Mouse (Mus musculus) erythroblast, adult 5-6 weeks (primary cell): ENCODE measurements around the gene Mdp1. TPM values are rescaled to one million over a fixed set of nuclear protein-coding genes. Genes with fewer than 3 reads are reported as not detected.

Experiments
- total RNA-seq, 2 experiments: library from RNA; stranded (forward) in 1 of 2; stranded (reverse) in 1 of 2; fragments of 150-400 nt in 1 of 2; fragments of 200-764, 138-1000 nt in 1 of 2; gene quantifications; 2 replicates each; pipeline versions ENCODE4 v1.2.3 to v1.2.4; 2015 to 2017; ENCODE audit warnings: low replicate concordance in 2 of 2

Mdp1 gene
- total RNA-seq, 2 experiments from 2014 or later: 7.1 to 10.4 TPM

Other genes with a start within 250 kb of the Mdp1 start
Only the 30 nearest of the 35 such genes appear.
- gene Carmil3, start 169.9 kb downstream of the Mdp1 start, total RNA-seq (2015; ENCODE audit: low replicate concordance): not detected in 2 replicates
- gene Carmil3, start 169.9 kb downstream of the Mdp1 start, total RNA-seq (2017; ENCODE audit: low replicate concordance): not detected in 2 replicates
- gene Cpne6, start 150.1 kb downstream of the Mdp1 start, total RNA-seq (2015; ENCODE audit: low replicate concordance): not detected in 2 replicates
- not detected in 2 replicates for gene Cpne6, start 150.1 kb downstream of the Mdp1 start, total RNA-seq (2017; ENCODE audit: low replicate concordance)
- 0.19 and 0.42 TPM in 2 replicates for gene Nrl, start 135.5 kb downstream of the Mdp1 start, total RNA-seq (2015; ENCODE audit: low replicate concordance)
- 0.42 TPM in 1 of 2 replicates, not detected in the other for gene Nrl, start 135.5 kb downstream of the Mdp1 start, total RNA-seq (2017; ENCODE audit: low replicate concordance)
- gene Pck2, start 120.2 kb downstream of the Mdp1 start, total RNA-seq (2015; ENCODE audit: low replicate concordance): 20.4 and 28.6 TPM in 2 replicates
- 60.3 and 66.5 TPM in 2 replicates for gene Pck2, start 120.2 kb downstream of the Mdp1 start, total RNA-seq (2017; ENCODE audit: low replicate concordance)
- gene Dcaf11, start 100.5 kb downstream of the Mdp1 start, total RNA-seq (2015; ENCODE audit: low replicate concordance): 18.2 and 21.9 TPM in 2 replicates
- 46.2 and 54.9 TPM in 2 replicates for gene Dcaf11, start 100.5 kb downstream of the Mdp1 start, total RNA-seq (2017; ENCODE audit: low replicate concordance)
- gene A730061H03Rik, start 100.1 kb downstream of the Mdp1 start, total RNA-seq (2015; ENCODE audit: low replicate concordance): not detected in 2 replicates
- 4.8 TPM in 1 of 2 replicates, not detected in the other for gene A730061H03Rik, start 100.1 kb downstream of the Mdp1 start, total RNA-seq (2017; ENCODE audit: low replicate concordance)
- gene Fitm1, start 84.9 kb downstream of the Mdp1 start, total RNA-seq (2015; ENCODE audit: low replicate concordance): not detected in 2 replicates
- not detected in 2 replicates for gene Fitm1, start 84.9 kb downstream of the Mdp1 start, total RNA-seq (2017; ENCODE audit: low replicate concordance)
- 271 and 301 TPM in 2 replicates for gene Psme1, start 82.4 kb downstream of the Mdp1 start, total RNA-seq (2015; ENCODE audit: low replicate concordance)
- 107 and 147 TPM in 2 replicates for gene Psme1, start 82.4 kb downstream of the Mdp1 start, total RNA-seq (2017; ENCODE audit: low replicate concordance)
- gene Emc9, start 75.2 kb downstream of the Mdp1 start, total RNA-seq (2015; ENCODE audit: low replicate concordance): 10.9 TPM in 1 of 2 replicates, not detected in the other
- 2.6 and 3.6 TPM in 2 replicates for gene Emc9, start 75.2 kb downstream of the Mdp1 start, total RNA-seq (2017; ENCODE audit: low replicate concordance)
- gene Psme2, start 69.4 kb downstream of the Mdp1 start, total RNA-seq (2015; ENCODE audit: low replicate concordance): 74.0 and 102 TPM in 2 replicates
- 83.1 and 86.1 TPM in 2 replicates for gene Psme2, start 69.4 kb downstream of the Mdp1 start, total RNA-seq (2017; ENCODE audit: low replicate concordance)
- gene Rnf31, start 68.8 kb downstream of the Mdp1 start, total RNA-seq (2015; ENCODE audit: low replicate concordance): 6.5 and 9.4 TPM in 2 replicates
- gene Rnf31, start 68.8 kb downstream of the Mdp1 start, total RNA-seq (2017; ENCODE audit: low replicate concordance): 7.1 and 8.9 TPM in 2 replicates
- gene Irf9, start 56.9 kb downstream of the Mdp1 start, total RNA-seq (2015; ENCODE audit: low replicate concordance): 65.1 and 69.8 TPM in 2 replicates
- gene Irf9, start 56.9 kb downstream of the Mdp1 start, total RNA-seq (2017; ENCODE audit: low replicate concordance): 104 and 106 TPM in 2 replicates
- gene Rec8, start 42.5 kb downstream of the Mdp1 start, total RNA-seq (2015; ENCODE audit: low replicate concordance): 1.7 TPM in 1 of 2 replicates, not detected in the other
- gene Rec8, start 42.5 kb downstream of the Mdp1 start, total RNA-seq (2017; ENCODE audit: low replicate concordance): 0.84 and 2.2 TPM in 2 replicates
- gene Ipo4, start 24.6 kb downstream of the Mdp1 start, total RNA-seq (2015; ENCODE audit: low replicate concordance): 3.7 and 29.7 TPM in 2 replicates
- 7.0 and 13.8 TPM in 2 replicates for gene Ipo4, start 24.6 kb downstream of the Mdp1 start, total RNA-seq (2017; ENCODE audit: low replicate concordance)
- gene Gm49378, start 22.6 kb downstream of the Mdp1 start, total RNA-seq (2015; ENCODE audit: low replicate concordance): 0.96 and 5.4 TPM in 2 replicates
- gene Gm49378, start 22.6 kb downstream of the Mdp1 start, total RNA-seq (2017; ENCODE audit: low replicate concordance): 5.4 TPM in 1 of 2 replicates, not detected in the other
- gene Tm9sf1, start 16.7 kb downstream of the Mdp1 start, total RNA-seq (2015; ENCODE audit: low replicate concordance): 9.6 and 14.2 TPM in 2 replicates
- 12.0 and 20.5 TPM in 2 replicates for gene Tm9sf1, start 16.7 kb downstream of the Mdp1 start, total RNA-seq (2017; ENCODE audit: low replicate concordance)
- gene Tssk4, start 10.3 kb downstream of the Mdp1 start, total RNA-seq (2015; ENCODE audit: low replicate concordance): 0.84 TPM in 1 of 2 replicates, not detected in the other
- 0.28 and 0.68 TPM in 2 replicates for gene Tssk4, start 10.3 kb downstream of the Mdp1 start, total RNA-seq (2017; ENCODE audit: low replicate concordance)
- 1.5 and 2.7 TPM in 2 replicates for gene Gmpr2, start 11.4 kb upstream of the Mdp1 start, total RNA-seq (2015; ENCODE audit: low replicate concordance)
- 6.9 and 8.5 TPM in 2 replicates for gene Gmpr2, start 11.4 kb upstream of the Mdp1 start, total RNA-seq (2017; ENCODE audit: low replicate concordance)
- 89.5 and 91.3 TPM in 2 replicates for gene Nedd8, start 11.6 kb upstream of the Mdp1 start, total RNA-seq (2015; ENCODE audit: low replicate concordance)
- 66.5 and 67.1 TPM in 2 replicates for gene Nedd8, start 11.6 kb upstream of the Mdp1 start, total RNA-seq (2017; ENCODE audit: low replicate concordance)
- 7.7 and 10.2 TPM in 2 replicates for gene Tinf2, start 21.3 kb upstream of the Mdp1 start, total RNA-seq (2015; ENCODE audit: low replicate concordance)
- 12.9 and 13.1 TPM in 2 replicates for gene Tinf2, start 21.3 kb upstream of the Mdp1 start, total RNA-seq (2017; ENCODE audit: low replicate concordance)
- 0.96 TPM in 1 of 2 replicates, not detected in the other for gene Tgm1, start 53.4 kb upstream of the Mdp1 start, total RNA-seq (2015; ENCODE audit: low replicate concordance)
- gene Tgm1, start 53.4 kb upstream of the Mdp1 start, total RNA-seq (2017; ENCODE audit: low replicate concordance): 0.14 and 0.85 TPM in 2 replicates
- 2.3 and 5.4 TPM in 2 replicates for gene Rabggta, start 61.8 kb upstream of the Mdp1 start, total RNA-seq (2015; ENCODE audit: low replicate concordance)
- 2.1 and 2.2 TPM in 2 replicates for gene Rabggta, start 61.8 kb upstream of the Mdp1 start, total RNA-seq (2017; ENCODE audit: low replicate concordance)
- gene Dhrs1, start 85.2 kb upstream of the Mdp1 start, total RNA-seq (2015; ENCODE audit: low replicate concordance): 22.4 and 27.1 TPM in 2 replicates
- 3.9 and 14.9 TPM in 2 replicates for gene Dhrs1, start 85.2 kb upstream of the Mdp1 start, total RNA-seq (2017; ENCODE audit: low replicate concordance)
- gene Nop9, start 85.2 kb upstream of the Mdp1 start, total RNA-seq (2015; ENCODE audit: low replicate concordance): 6.5 and 11.3 TPM in 2 replicates
- gene Nop9, start 85.2 kb upstream of the Mdp1 start, total RNA-seq (2017; ENCODE audit: low replicate concordance): 3.7 and 3.9 TPM in 2 replicates
- gene Cideb, start 98.0 kb upstream of the Mdp1 start, total RNA-seq (2015; ENCODE audit: low replicate concordance): 2.1 TPM in 1 of 2 replicates, not detected in the other
- gene Cideb, start 98.0 kb upstream of the Mdp1 start, total RNA-seq (2017; ENCODE audit: low replicate concordance): 0.94 TPM in 1 of 2 replicates, not detected in the other
- not detected in 2 replicates for gene Ltb4r2, start 100.9 kb upstream of the Mdp1 start, total RNA-seq (2015; ENCODE audit: low replicate concordance)
- gene Ltb4r2, start 100.9 kb upstream of the Mdp1 start, total RNA-seq (2017; ENCODE audit: low replicate concordance): 0.14 TPM in 1 of 2 replicates, not detected in the other
- 6.3 and 14.8 TPM in 2 replicates for gene Ltb4r1, start 105.5 kb upstream of the Mdp1 start, total RNA-seq (2015; ENCODE audit: low replicate concordance)
- 9.3 and 21.8 TPM in 2 replicates for gene Ltb4r1, start 105.5 kb upstream of the Mdp1 start, total RNA-seq (2017; ENCODE audit: low replicate concordance)
- not detected in 2 replicates for gene Adcy4, start 123.6 kb upstream of the Mdp1 start, total RNA-seq (2015; ENCODE audit: low replicate concordance)
- gene Adcy4, start 123.6 kb upstream of the Mdp1 start, total RNA-seq (2017; ENCODE audit: low replicate concordance): not detected in 2 replicates
- gene Ripk3, start 128.4 kb upstream of the Mdp1 start, total RNA-seq (2015; ENCODE audit: low replicate concordance): 17.1 and 22.6 TPM in 2 replicates
- 6.7 and 7.2 TPM in 2 replicates for gene Ripk3, start 128.4 kb upstream of the Mdp1 start, total RNA-seq (2017; ENCODE audit: low replicate concordance)
- gene Nfatc4, start 162.6 kb upstream of the Mdp1 start, total RNA-seq (2015; ENCODE audit: low replicate concordance): not detected in 2 replicates
- not detected in 2 replicates for gene Nfatc4, start 162.6 kb upstream of the Mdp1 start, total RNA-seq (2017; ENCODE audit: low replicate concordance)